Mouse (Mus musculus) intestine, postnatal 0 days (tissue): Measurements from ENCODE around the gene Sptlc2. TPM values are rescaled to one million over a fixed set of nuclear protein-coding genes. Genes with fewer than 3 reads are reported as not detected.
"Not testable (repeated sequence)": the region's sequence is repeated elsewhere in the genome, so short reads cannot be mapped to it uniquely, and the experiment has no call there.

Experiments used
- ATAC-seq: fragments of 200-750 bp; cut with Nextera tagmentation; 2 replicates; pipeline ENCODE4 v1.8.0; 2017; ENCODE audit warnings: mild to moderate bottlenecking, moderate TSS enrichment, moderate library complexity
- H3K27ac ChIP-seq: fragments of 300-500 bp; sonication (generic); 2 replicates; pipeline ENCODE4 v1.5.1; 2014; ENCODE audit warnings: mild to moderate bottlenecking, low read depth, low read length, moderate library complexity
- H3K27me3 ChIP-seq: fragments of 300-500 bp; sonication (generic); replicated peaks from 2 replicates; pipeline ENCODE4 v1.6.1; 2014; ENCODE audit warnings: low read length, mixed read lengths; ENCODE audit not compliant: control insufficient read depth, insufficient read depth
- H3K36me3 ChIP-seq: fragments of 300-500 bp; sonication (generic); 2 replicates; pipeline ENCODE4 v1.6.1; 2014; ENCODE audit warnings: mild to moderate bottlenecking, moderate library complexity; ENCODE audit not compliant: control insufficient read depth, insufficient read depth
- H3K4me1 ChIP-seq: fragments of 300-500 bp; sonication (generic); replicated peaks from 2 replicates; pipeline ENCODE4 v1.6.1; 2014; ENCODE audit warnings: antibody characterized with exemption, low read length, mixed read lengths; ENCODE audit not compliant: control insufficient read depth, insufficient read depth
- H3K4me2 ChIP-seq: fragments of 300-500 bp; sonication (generic); replicated peaks from 2 replicates; pipeline ENCODE4 v1.6.1; 2014; ENCODE audit warnings: low read depth, mild to moderate bottlenecking, moderate library complexity
- H3K4me3 ChIP-seq: fragments of 300-500 bp; sonication (generic); 2 replicates; pipeline ENCODE4 v1.5.1; 2014; ENCODE audit warnings: low read depth, low read length
- H3K9ac ChIP-seq: fragments of 300-500 bp; sonication (generic); 2 replicates; pipeline ENCODE4 v1.6.1; 2014; ENCODE audit warnings: mild to moderate bottlenecking, low read depth, low read length
- H3K9me3 ChIP-seq: fragments of 300-500 bp; sonication (generic); 2 replicates; pipeline ENCODE4 v1.6.1; 2016; ENCODE audit warnings: mixed run types; ENCODE audit not compliant: control insufficient read depth
- CTCF ChIP-seq: sonication (generic); IDR thresholded peaks from 2 replicates; pipeline ENCODE4 v1.5.1; 2016; ENCODE audit warnings: low read depth, mild to moderate bottlenecking, control low read depth, antibody characterized with exemption, moderate library complexity
- WGBS: fragments of 180-500 bp; shearing (Covaris S2); extraction: QIAGEN DNeasy Blood & Tissue Kit; methylation state at CpG from one replicate; pipeline ENCODE4 v1.1.7; 2014; 5-methylcytosine and 5-hydroxymethylcytosine counted together
- polyA plus RNA-seq: library from polyadenylated mRNA; unstranded; fragments of >200 nt; fragmentation: Nextera tagmentation; extraction: Ambion mirVana; gene quantifications from 2 replicates; pipeline ENCODE4 v1.2.1, GENCODE M21; 2015

Sptlc2 gene
- polyA plus RNA-seq, 1 experiment from 2014 or later: 186 TPM

- Histone ChIP-seq H3K9ac (no peak overlapping the region), H3K36me3 (peaks cover 49% of the 10 kb centered on the region), H3K27me3 (no peaks in the 10 kb centered on the region), H3K4me3 (no peak overlapping the region), H3K27ac (no peak overlapping the region), H3K4me2 (no peak overlapping the region), H3K4me1 (no peaks in the 10 kb centered on the region), H3K9me3 (no peaks in the 10 kb centered on the region)
- no peak for TF ChIP-seq CTCF
- WGBS: 72% methylated on average over 2 of the region's 2 CpGs
- ATAC-seq: no peak
Observed at GRCm38 (mm10) chr12:87313098-87313497, 75.1 kb downstream of the Sptlc2 start.

GRCm38 (mm10) chr12:87306584-87306844 lies 81.6 kb downstream of the Sptlc2 start:
- not testable (repeated sequence) for H3K9me3 ChIP-seq, H3K27ac ChIP-seq, H3K9ac ChIP-seq, ATAC-seq, H3K27me3 ChIP-seq, H3K4me2 ChIP-seq, H3K4me3 ChIP-seq, H3K4me1 ChIP-seq
- H3K36me3 ChIP-seq: peaks cover 32% of the 10 kb centered on the region
- WGBS: 81% methylated on average over 4 of the region's 4 CpGs

- no peak overlapping the region for H3K27ac ChIP-seq
- no peak overlapping the region for H3K4me2 ChIP-seq
- H3K4me3 ChIP-seq: no peak overlapping the region
- no peaks in the 10 kb centered on the region for H3K9me3 ChIP-seq
- no peaks in the 10 kb centered on the region for H3K4me1 ChIP-seq
- WGBS: 45% methylated on average over 13 of the region's 13 CpGs
- ATAC-seq: no peak
- H3K27me3 ChIP-seq: no peaks in the 10 kb centered on the region
- no peak overlapping the region for H3K9ac ChIP-seq
- TF ChIP-seq CTCF: no peak
- peaks cover 27% of the 10 kb centered on the region for H3K36me3 ChIP-seq
Observed at GRCm38 (mm10) chr12:87305767-87306583, 82.2 kb downstream of the Sptlc2 start.

DNA sequence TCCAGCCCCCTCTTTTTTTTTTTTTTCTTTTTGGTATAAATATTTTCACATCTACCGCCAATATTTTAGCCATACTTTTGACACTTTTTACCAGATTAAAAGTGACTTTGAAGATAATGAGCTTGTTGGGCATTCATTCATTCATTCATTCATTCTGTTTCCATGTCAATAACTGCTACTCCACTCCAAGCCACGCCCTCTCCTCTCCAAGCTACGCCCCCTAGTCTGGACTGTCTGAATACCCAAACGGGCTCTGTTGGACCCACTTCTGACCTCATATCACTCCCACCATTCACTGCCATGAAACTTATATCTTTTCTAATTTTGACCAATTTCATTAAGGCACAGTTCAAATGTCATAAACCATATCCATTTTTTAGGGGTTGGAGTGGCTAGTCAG lies 87.0 kb downstream of the Sptlc2 start:
- TF ChIP-seq CTCF: no peak
- ATAC-seq: no peak

GRCm38 (mm10) chr12:87300441-87300690 lies 87.8 kb downstream of the Sptlc2 start:
- Histone ChIP-seq H3K4me2 (peak overlapping the region; percentile 99), H3K4me3 (peak overlapping the region; percentile 70), H3K27me3 (no peaks in the 10 kb centered on the region; the same call in 1 of the 2 replicates), H3K9ac (no peak overlapping the region), H3K9me3 (no peaks in the 10 kb centered on the region), H3K27ac (no peak overlapping the region), H3K4me1 (no peaks in the 10 kb centered on the region), H3K36me3 (no peaks in the 10 kb centered on the region)
- WGBS: 3% methylated on average over 9 of the region's 9 CpGs
- ATAC-seq: no peak
- no peak for TF ChIP-seq CTCF

More for the DNA sequence above, 87.0 kb downstream of the Sptlc2 start:
- Histone ChIP-seq H3K27ac (no peak overlapping the region), H3K4me1 (no peaks in the 10 kb centered on the region), H3K4me2 (no peak overlapping the region), H3K9ac (no peak overlapping the region), H3K36me3 (no peaks in the 10 kb centered on the region), H3K9me3 (no peaks in the 10 kb centered on the region), H3K4me3 (no peak overlapping the region), H3K27me3 (no peaks in the 10 kb centered on the region; the same call in 1 of the 2 replicates)
- 55% methylated on average over 4 of the region's 4 CpGs for WGBS

DNA sequence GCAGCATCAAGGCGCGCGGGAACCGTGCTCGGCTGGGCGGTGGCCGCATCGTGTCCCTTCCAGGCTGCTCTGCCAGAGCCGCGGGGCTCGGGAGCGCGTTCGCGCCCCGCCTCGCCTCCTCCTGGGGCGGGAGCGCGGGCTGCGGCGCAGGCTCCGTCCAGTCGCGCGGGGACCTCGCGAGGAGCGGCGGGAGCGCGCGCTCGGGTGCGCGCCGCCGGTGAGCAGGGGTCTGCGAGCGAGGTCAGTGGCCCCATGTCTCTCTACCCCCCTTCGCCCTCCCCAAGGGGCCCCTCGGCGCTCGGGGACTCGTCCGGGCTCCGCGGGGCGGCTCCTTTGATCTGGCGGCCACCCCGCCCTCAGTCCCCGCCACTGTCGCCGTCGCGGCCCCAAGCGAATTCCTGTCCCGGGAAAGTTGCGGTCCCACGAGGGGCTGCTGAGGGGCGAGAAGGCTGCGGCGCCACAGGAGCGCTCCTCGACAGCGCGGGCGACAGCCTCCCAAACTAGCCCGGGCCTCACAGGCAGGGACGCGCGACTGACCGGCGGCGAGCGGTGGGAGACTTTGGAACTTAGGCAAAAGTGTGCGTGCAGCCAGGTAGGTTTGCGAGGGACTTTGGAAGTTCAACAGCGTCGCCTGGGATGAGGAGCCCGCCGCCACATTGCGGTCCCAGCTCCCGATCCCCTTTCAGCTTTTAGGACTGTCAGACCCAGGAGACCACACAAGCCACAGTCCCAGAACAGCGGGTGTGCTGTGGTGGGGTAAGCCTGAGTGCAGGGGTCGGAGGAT lies 88.3 kb downstream of the Sptlc2 start, which contains the start of gene Ism2:
Ism2 (minus strand) TSS at position 49 of the 784 bp plus-strand sequence.
- under 1% methylated on average over 61 of the region's 86 CpGs for WGBS
- H3K27ac ChIP-seq: no peak within 1 kb of the TSS
- peak within 1 kb of the TSS; percentile 99 for H3K4me2 ChIP-seq
- no peaks in the 10 kb centered on the region for H3K4me1 ChIP-seq
- 0 out of 2 replicates have a peak, but pooled peaks have one; percentile 0 for TF ChIP-seq CTCF
- no peaks in the 10 kb centered on the region for H3K9me3 ChIP-seq
- no peaks in the 10 kb centered on the region for H3K36me3 ChIP-seq
- peak within 1 kb of the TSS; percentile 70 for H3K4me3 ChIP-seq
- peak within 1 kb of the TSS; percentile 56 for H3K9ac ChIP-seq
- ATAC-seq: peak; percentile 66
- H3K27me3 ChIP-seq: no peaks in the 10 kb centered on the region; the same call in 1 of the 2 replicates
